Mouse (Mus musculus) intestine, embryonic 14.5 days (tissue): ENCODE data around the gene Ifngr1. TPM values are rescaled to one million over a fixed set of nuclear protein-coding genes. Genes with fewer than 3 reads are reported as not detected.

Experiments used
- ATAC-seq: fragments of 200-750 bp; cut with Nextera tagmentation; replicated peaks from 2 replicates; pipeline ENCODE4 v1.8.0; 2017; ENCODE audit warnings: low read depth, moderate number of reproducible peaks, moderate TSS enrichment, moderate library complexity; ENCODE audit not compliant: low FRiP score, low TSS enrichment
- DNase-seq: peaks from one replicate; pipeline ENCODE4 v3.0.0-alpha.2; 2018; ENCODE audit warnings: low spot score
- H3K27ac ChIP-seq: fragments of 300-500 bp; sonication (generic); 2 replicates; pipeline ENCODE4 v1.5.1; 2014; ENCODE audit warnings: low read depth, mild to moderate bottlenecking, control low read depth
- H3K27me3 ChIP-seq: fragments of 300-500 bp; sonication (generic); replicated peaks from 2 replicates; pipeline ENCODE4 v1.6.1; 2014; ENCODE audit warnings: low read length, control low read depth; ENCODE audit not compliant: control insufficient read depth, insufficient read depth
- H3K36me3 ChIP-seq: fragments of 300-500 bp; sonication (generic); 2 replicates; pipeline ENCODE4 v1.6.1; 2014; ENCODE audit warnings: low read length, control low read depth; ENCODE audit not compliant: control insufficient read depth, insufficient read depth
- H3K4me1 ChIP-seq: fragments of 300-500 bp; sonication (generic); replicated peaks from 2 replicates; pipeline ENCODE4 v1.6.1; 2014; ENCODE audit warnings: low read length, control low read depth, mixed read lengths; ENCODE audit not compliant: control insufficient read depth, insufficient read depth
- H3K4me2 ChIP-seq: fragments of 300-500 bp; sonication (generic); 2 replicates; pipeline ENCODE4 v1.6.1; 2014; ENCODE audit warnings: low read length
- H3K4me3 ChIP-seq: fragments of 300-500 bp; sonication (generic); 2 replicates; pipeline ENCODE4 v1.5.1; 2014; ENCODE audit warnings: low read depth, low read length, control low read depth, mixed read lengths
- H3K9ac ChIP-seq: fragments of 300-500 bp; sonication (generic); 2 replicates; pipeline ENCODE4 v1.6.1; 2014; ENCODE audit warnings: mild to moderate bottlenecking, low read length
- H3K9me3 ChIP-seq: fragments of 300-500 bp; sonication (generic); 2 replicates; pipeline ENCODE4 v1.6.1; 2016; ENCODE audit warnings: low read length, control low read depth; ENCODE audit not compliant: control insufficient read depth
- WGBS: fragments of 180-500 bp; shearing (Covaris S2); extraction: QIAGEN DNeasy Blood & Tissue Kit; methylation state at CpG from one replicate; pipeline ENCODE4 v1.1.7; 2014; 5-methylcytosine and 5-hydroxymethylcytosine counted together
- polyA plus RNA-seq: library from polyadenylated mRNA; unstranded; fragments of >200 nt; fragmentation: Nextera tagmentation; extraction: Ambion mirVana; gene quantifications from 2 replicates; pipeline ENCODE4 v1.2.1, GENCODE M21; 2014

Gene Ifngr1
- polyA plus RNA-seq, 1 experiment from 2014 or later, result 82.2 TPM

- peaks cover 3% of the 10 kb centered on the region; the same call in 1 of the 2 replicates for H3K4me1 ChIP-seq
- no peaks in the 10 kb centered on the region for H3K9me3 ChIP-seq
- no peaks in the 10 kb centered on the region for H3K27me3 ChIP-seq
- no peak overlapping the region for H3K9ac ChIP-seq
- no peak overlapping the region for H3K4me3 ChIP-seq
- no peaks in the 10 kb centered on the region for H3K36me3 ChIP-seq
- DNase-seq (no peak), ATAC-seq (no peak)
- H3K4me2 ChIP-seq, result no peak overlapping the region
- WGBS, result 47% methylated on average over 7 of the region's 7 CpGs
- peak overlapping the region; percentile 36; the same call in 1 of the 2 replicates for H3K27ac ChIP-seq
Measured at GRCm38 (mm10) chr10:19582806-19583430, 8.8 kb upstream of the Ifngr1 start.

GRCm38 (mm10) chr10:19584064-19584463 is 7.7 kb upstream of the Ifngr1 start:
- 86% methylated on average over 2 of the region's 2 CpGs for WGBS
- no peaks in the 10 kb centered on the region for H3K27me3 ChIP-seq
- H3K36me3 ChIP-seq, result no peaks in the 10 kb centered on the region
- peaks cover 3% of the 10 kb centered on the region; the same call in 1 of the 2 replicates for H3K4me1 ChIP-seq
- H3K27ac ChIP-seq, result no peak overlapping the region
- DNase-seq (no peak), ATAC-seq (no peak)
- H3K4me3 ChIP-seq, result no peak overlapping the region
- no peak overlapping the region for H3K9ac ChIP-seq
- H3K4me2 ChIP-seq, result no peak overlapping the region
- H3K9me3 ChIP-seq, result no peaks in the 10 kb centered on the region

GRCm38 (mm10) chr10:19584846-19585245 is 6.9 kb upstream of the Ifngr1 start:
- Histone ChIP-seq H3K4me2 (no peak overlapping the region), H3K4me1 (peaks cover 3% of the 10 kb centered on the region; the same call in 1 of the 2 replicates), H3K9me3 (no peaks in the 10 kb centered on the region), H3K9ac (no peak overlapping the region), H3K27me3 (no peaks in the 10 kb centered on the region), H3K27ac (no peak overlapping the region), H3K4me3 (no peak overlapping the region), H3K36me3 (no peaks in the 10 kb centered on the region)
- no peak for DNase-seq
- 79% methylated on average over 1 of the region's 1 CpGs for WGBS
- ATAC-seq, result no peak

GRCm38 (mm10) chr10:19585860-19586259 is 5.9 kb upstream of the Ifngr1 start:
- H3K4me1 ChIP-seq, result peaks cover 3% of the 10 kb centered on the region; the same call in 1 of the 2 replicates
- H3K27ac ChIP-seq, result no peak overlapping the region
- WGBS, result 90% methylated on average over 5 of the region's 5 CpGs
- no peaks in the 10 kb centered on the region for H3K9me3 ChIP-seq
- no peaks in the 10 kb centered on the region for H3K27me3 ChIP-seq
- ATAC-seq (no peak), DNase-seq (no peak)
- no peaks in the 10 kb centered on the region for H3K36me3 ChIP-seq
- H3K4me2 ChIP-seq, result no peak overlapping the region
- no peak overlapping the region for H3K4me3 ChIP-seq
- H3K9ac ChIP-seq, result no peak overlapping the region

- Histone ChIP-seq H3K4me1 (peaks cover 3% of the 10 kb centered on the region), H3K4me3 (no peak overlapping the region), H3K27ac (no peak overlapping the region), H3K9me3 (no peaks in the 10 kb centered on the region), H3K9ac (no peak overlapping the region), H3K27me3 (no peaks in the 10 kb centered on the region), H3K36me3 (no peaks in the 10 kb centered on the region), H3K4me2 (no peak overlapping the region)
- no peak for ATAC-seq
- WGBS, result 87% methylated on average over 3 of the region's 3 CpGs
- no peak for DNase-seq
Measured at GRCm38 (mm10) chr10:19587281-19587680, 4.5 kb upstream of the Ifngr1 start.

- WGBS, result 84% methylated on average over 12 of the region's 12 CpGs
- Histone ChIP-seq H3K4me2 (no peak overlapping the region), H3K27ac (no peak overlapping the region)
Measured at GRCm38 (mm10) chr10:19589626-19590025, 2.1 kb upstream of the Ifngr1 start.

GRCm38 (mm10) chr10:19591286-19591640 is 486 bp upstream of the Ifngr1 start:
- H3K36me3 ChIP-seq, result no peaks in the 10 kb centered on the region
- H3K9me3 ChIP-seq, result no peaks in the 10 kb centered on the region
- H3K4me3 ChIP-seq, result peak overlapping the region; percentile 58
- no peaks in the 10 kb centered on the region for H3K27me3 ChIP-seq
- ATAC-seq (no peak; the same call in 1 of the 2 replicates), DNase-seq (no peak)
- no peak overlapping the region for H3K9ac ChIP-seq
- WGBS, result 27% methylated on average over 6 of the region's 6 CpGs
- H3K27ac ChIP-seq, result no peak overlapping the region
- H3K4me1 ChIP-seq, result peaks cover 18% of the 10 kb centered on the region
- peak overlapping the region; percentile 65 for H3K4me2 ChIP-seq

More at GRCm38 (mm10) chr10:19589626-19590025, 2.1 kb upstream of the Ifngr1 start:
- Histone ChIP-seq H3K27me3 (no peaks in the 10 kb centered on the region), H3K36me3 (no peaks in the 10 kb centered on the region), H3K4me1 (peaks cover 18% of the 10 kb centered on the region), H3K9ac (no peak overlapping the region), H3K4me3 (no peak overlapping the region), H3K9me3 (no peaks in the 10 kb centered on the region)
- no peak for DNase-seq
- ATAC-seq, result no peak

- ATAC-seq (no peak), DNase-seq (no peak)
- no peaks in the 10 kb centered on the region for H3K27me3 ChIP-seq
- 3% methylated on average over 3 of the region's 3 CpGs for WGBS
- H3K36me3 ChIP-seq, result no peaks in the 10 kb centered on the region
- H3K4me3 ChIP-seq, result peak overlapping the region; percentile 58
- H3K4me1 ChIP-seq, result peaks cover 18% of the 10 kb centered on the region
- peak overlapping the region; percentile 65 for H3K4me2 ChIP-seq
- H3K27ac ChIP-seq, result peak overlapping the region; percentile 69; the same call in 1 of the 2 replicates
- peak overlapping the region; percentile 73 for H3K9ac ChIP-seq
- no peaks in the 10 kb centered on the region for H3K9me3 ChIP-seq
Measured at GRCm38 (mm10) chr10:19592556-19592955, 807 bp downstream of the Ifngr1 start.

- DNase-seq (no peak), ATAC-seq (no peak)
- no peaks in the 10 kb centered on the region for H3K36me3 ChIP-seq
- no peaks in the 10 kb centered on the region for H3K9me3 ChIP-seq
- no peak overlapping the region for H3K27ac ChIP-seq
- 88% methylated on average over 3 of the region's 3 CpGs for WGBS
- H3K4me1 ChIP-seq, result peaks cover 18% of the 10 kb centered on the region
- no peak overlapping the region; the same call in 1 of the 2 replicates for H3K9ac ChIP-seq
- peak overlapping the region; percentile 65 for H3K4me2 ChIP-seq
- H3K4me3 ChIP-seq, result 0 out of 2 replicates have a peak overlapping the region, but pooled peaks have one; percentile 58
- H3K27me3 ChIP-seq, result no peaks in the 10 kb centered on the region
Measured at GRCm38 (mm10) chr10:19593296-19593695, 1.5 kb downstream of the Ifngr1 start.
